Mouse (Mus musculus): ENCODE data around the gene Camsap3.

Camsap3 gene

GRCm38 (mm10) chr8:3655526-3655925 is 68.4 kb downstream of the Camsap3 start, which contains the start of gene Retn:
Gene Retn, plus strand, starts transcription at chr8:3655770.
- no peak for DNase-seq (ENCODE audit: low read depth, low spot score)

GRCm38 (mm10) chr8:3656725-3657381 is 69.8 kb downstream of the Camsap3 start:
- no peak for DNase-seq (ENCODE audit: low read depth, low spot score)
